Mouse (Mus musculus): ENCODE measurements around the gene Cx3cl1. TPM values are rescaled to one million over a fixed set of nuclear protein-coding genes. Genes with fewer than 3 reads are reported as not detected.
A peak's percentile ranks its signal among the peaks of the same experiment; 100 is the strongest.

The Cx3cl1 gene
- total RNA-seq, 1 experiment from 2014 or later: not detected

GRCm38 (mm10) chr8:94767035-94767434, 4.8 kb upstream of the Cx3cl1 start:
- ATAC-seq (replicated peaks; ENCODE audit: insufficient number of reproducible peaks, low FRiP score, low TSS enrichment, poor library complexity, severe bottlenecking): no peak

DNA sequence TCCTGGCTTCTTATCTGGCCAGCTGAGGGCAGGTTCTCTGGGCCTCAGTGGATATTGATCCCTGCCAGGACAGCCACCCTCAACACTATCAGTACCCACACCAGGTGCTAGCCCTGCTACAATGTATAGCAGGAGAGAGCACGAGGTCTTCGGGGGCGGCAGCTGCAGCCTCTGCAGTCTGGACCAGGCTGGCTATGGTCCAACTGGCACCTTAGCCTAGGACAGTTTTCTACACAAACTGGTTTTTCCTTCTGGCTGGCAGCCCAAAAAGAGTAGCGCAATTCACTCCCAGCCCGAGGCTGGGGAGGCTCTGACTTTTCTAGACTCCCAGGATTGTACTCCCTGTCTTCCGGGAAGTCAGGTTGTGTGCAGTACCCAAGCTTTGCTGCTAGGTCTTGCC, 864 bp upstream of the Cx3cl1 start:
- no peak for ATAC-seq (replicated peaks; ENCODE audit: insufficient number of reproducible peaks, low FRiP score, low TSS enrichment, poor library complexity, severe bottlenecking)

GRCm38 (mm10) chr8:94773048-94773447, 1.2 kb downstream of the Cx3cl1 start:
- ATAC-seq (replicated peaks; ENCODE audit: insufficient number of reproducible peaks, low FRiP score, low TSS enrichment, poor library complexity, severe bottlenecking): no peak

DNA sequence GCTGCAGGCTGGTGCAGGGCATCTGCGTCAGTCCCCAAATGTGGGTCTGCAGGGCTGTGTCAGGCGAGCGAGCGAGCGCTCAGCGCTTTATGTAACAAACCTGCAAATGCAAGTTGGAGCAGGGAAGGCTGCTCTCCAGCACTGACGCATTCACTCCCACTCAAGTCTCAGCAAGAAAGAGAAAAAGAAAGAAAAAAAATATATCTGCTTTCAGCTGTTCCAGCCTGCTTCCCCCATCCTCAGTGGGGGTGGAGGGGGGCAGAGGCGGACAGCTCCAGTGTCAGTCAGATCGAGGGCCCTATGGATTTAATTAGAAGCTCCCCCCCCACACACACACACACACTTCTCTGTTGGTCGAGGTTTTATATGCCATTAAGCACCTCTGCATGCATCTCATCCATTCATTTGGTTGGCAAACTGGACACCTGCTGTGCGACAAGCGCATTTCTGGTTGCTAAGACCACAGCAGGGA, 1.9 kb downstream of the Cx3cl1 start:
- no peak for ATAC-seq (replicated peaks; ENCODE audit: insufficient number of reproducible peaks, low FRiP score, low TSS enrichment, poor library complexity, severe bottlenecking)

- ATAC-seq (replicated peaks; ENCODE audit: insufficient number of reproducible peaks, low FRiP score, low TSS enrichment, poor library complexity, severe bottlenecking): no peak
Observed at GRCm38 (mm10) chr8:94774601-94775000, 2.8 kb downstream of the Cx3cl1 start.

DNA sequence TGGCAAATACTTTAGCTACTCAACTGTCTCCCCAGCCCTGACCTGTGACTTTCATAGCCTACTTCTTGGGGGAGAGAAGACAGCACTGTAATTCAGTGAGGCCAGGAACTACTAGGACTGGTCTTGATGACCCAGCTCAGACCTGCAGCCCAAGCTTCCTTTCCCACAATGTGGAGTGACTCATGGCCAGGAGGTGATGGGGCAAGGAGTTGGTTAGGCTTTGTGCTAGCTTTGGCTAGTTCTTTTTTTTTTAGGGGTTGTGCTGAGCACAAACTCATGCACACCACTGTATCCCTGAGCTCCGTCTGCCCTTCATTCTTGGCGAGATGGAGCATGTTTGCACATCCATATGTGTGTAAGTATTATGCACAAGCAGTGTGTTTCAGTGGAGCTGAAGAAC, 4.5 kb downstream of the Cx3cl1 start:
- ATAC-seq (replicated peaks; ENCODE audit: insufficient number of reproducible peaks, low FRiP score, low TSS enrichment, poor library complexity, severe bottlenecking): no peak

DNA sequence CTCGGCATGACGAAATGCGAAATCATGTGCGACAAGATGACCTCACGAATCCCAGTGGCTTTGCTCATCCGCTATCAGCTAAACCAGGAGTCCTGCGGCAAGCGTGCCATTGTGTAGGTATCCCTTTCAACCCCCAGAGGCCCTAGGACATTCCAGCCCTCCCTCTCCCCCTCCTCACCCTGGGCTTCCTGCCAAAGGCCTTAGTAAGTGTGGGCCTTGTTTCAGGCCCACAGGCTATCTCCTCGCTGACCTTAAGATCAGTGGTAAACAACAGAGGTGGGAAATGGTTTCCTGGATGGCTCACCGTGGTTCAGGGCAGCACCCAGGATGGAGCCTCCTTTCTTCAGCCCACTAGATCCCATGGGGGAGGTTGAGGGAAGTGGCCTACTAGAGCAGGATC, 6.2 kb downstream of the Cx3cl1 start:
- no peak for ATAC-seq (replicated peaks; ENCODE audit: insufficient number of reproducible peaks, low FRiP score, low TSS enrichment, poor library complexity, severe bottlenecking)

GRCm38 (mm10) chr8:94778473-94778872, 6.7 kb downstream of the Cx3cl1 start:
- ATAC-seq (replicated peaks; ENCODE audit: insufficient number of reproducible peaks, low FRiP score, low TSS enrichment, poor library complexity, severe bottlenecking): peak; percentile 32; the same call in 1 of the 2 replicates

- peak; percentile 44 for ATAC-seq (replicated peaks; ENCODE audit: insufficient number of reproducible peaks, low FRiP score, low TSS enrichment, poor library complexity, severe bottlenecking)
Observed at GRCm38 (mm10) chr8:94778895-94779533, 7.2 kb downstream of the Cx3cl1 start.

DNA sequence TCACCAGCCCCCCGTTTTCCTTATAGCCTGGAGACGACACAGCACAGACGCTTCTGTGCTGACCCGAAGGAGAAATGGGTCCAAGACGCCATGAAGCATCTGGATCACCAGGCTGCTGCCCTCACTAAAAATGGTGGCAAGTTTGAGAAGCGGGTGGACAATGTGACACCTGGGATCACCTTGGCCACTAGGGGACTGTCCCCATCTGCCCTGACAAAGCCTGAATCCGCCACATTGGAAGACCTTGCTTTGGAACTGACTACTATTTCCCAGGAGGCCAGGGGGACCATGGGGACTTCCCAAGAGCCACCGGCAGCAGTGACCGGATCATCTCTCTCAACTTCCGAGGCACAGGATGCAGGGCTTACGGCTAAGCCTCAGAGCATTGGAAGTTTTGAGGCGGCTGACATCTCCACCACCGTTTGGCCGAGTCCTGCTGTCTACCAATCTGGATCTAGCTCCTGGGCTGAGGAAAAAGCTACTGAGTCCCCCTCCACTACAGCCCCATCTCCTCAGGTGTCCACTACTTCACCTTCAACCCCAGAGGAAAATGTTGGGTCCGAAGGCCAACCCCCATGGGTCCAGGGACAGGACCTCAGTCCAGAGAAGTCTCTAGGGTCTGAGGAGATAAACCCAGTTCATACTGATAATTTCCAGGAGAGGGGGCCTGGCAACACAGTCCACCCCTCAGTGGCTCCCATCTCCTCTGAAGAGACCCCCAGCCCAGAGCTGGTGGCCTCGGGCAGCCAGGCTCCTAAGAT, 7.9 kb downstream of the Cx3cl1 start:
- no peak for ATAC-seq (replicated peaks; ENCODE audit: insufficient number of reproducible peaks, low FRiP score, low TSS enrichment, poor library complexity, severe bottlenecking)

DNA sequence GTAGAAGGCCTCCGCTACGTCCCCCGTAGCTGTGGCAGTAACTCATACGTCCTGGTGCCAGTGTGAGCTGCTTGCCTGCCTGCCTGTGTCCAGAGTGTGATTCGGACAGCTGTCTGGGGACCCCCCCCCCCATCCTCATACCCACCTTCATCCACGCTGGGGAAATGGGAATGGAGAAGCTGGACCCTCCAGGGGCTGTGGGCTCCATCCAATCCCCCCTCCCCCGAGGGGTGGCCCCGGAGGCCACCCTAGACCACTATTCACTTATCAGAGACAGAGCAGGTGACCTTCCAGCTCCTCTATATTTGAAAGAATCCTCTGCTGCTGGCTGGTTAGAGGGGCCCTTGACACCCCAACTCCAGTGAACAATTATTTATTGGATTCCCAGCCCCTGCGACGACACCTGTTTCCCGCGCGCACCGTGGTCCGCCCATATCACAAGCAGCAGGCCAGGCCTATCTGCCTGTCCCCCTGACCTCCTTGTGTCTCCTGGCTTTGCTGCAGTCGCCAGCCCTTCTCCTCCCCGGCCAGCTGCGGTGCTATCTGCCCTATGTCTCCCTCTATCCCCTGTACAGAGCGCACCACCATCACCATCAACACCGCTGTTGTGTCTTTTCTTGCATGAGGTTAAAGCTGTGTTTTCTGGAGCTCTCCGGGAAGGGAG, 8.8 kb downstream of the Cx3cl1 start:
- ATAC-seq (replicated peaks; ENCODE audit: insufficient number of reproducible peaks, low FRiP score, low TSS enrichment, poor library complexity, severe bottlenecking): no peak

GRCm38 (mm10) chr8:94781155-94781837, 9.5 kb downstream of the Cx3cl1 start:
- ATAC-seq (replicated peaks; ENCODE audit: insufficient number of reproducible peaks, low FRiP score, low TSS enrichment, poor library complexity, severe bottlenecking): no peak

- ATAC-seq (replicated peaks; ENCODE audit: insufficient number of reproducible peaks, low FRiP score, low TSS enrichment, poor library complexity, severe bottlenecking): no peak
Observed at GRCm38 (mm10) chr8:94781838-94782235, 10.0 kb downstream of the Cx3cl1 start.

- ATAC-seq (replicated peaks; ENCODE audit: insufficient number of reproducible peaks, low FRiP score, low TSS enrichment, poor library complexity, severe bottlenecking): no peak
Observed at GRCm38 (mm10) chr8:94783890-94784289, 12.1 kb downstream of the Cx3cl1 start.

GRCm38 (mm10) chr8:94785247-94785985, 13.6 kb downstream of the Cx3cl1 start:
- ATAC-seq (replicated peaks; ENCODE audit: insufficient number of reproducible peaks, low FRiP score, low TSS enrichment, poor library complexity, severe bottlenecking): 0 out of 2 replicates have a peak, but pooled peaks have one; percentile 40

- no peak for ATAC-seq (replicated peaks; ENCODE audit: insufficient number of reproducible peaks, low FRiP score, low TSS enrichment, poor library complexity, severe bottlenecking)
Observed at GRCm38 (mm10) chr8:94785995-94786595, 14.3 kb downstream of the Cx3cl1 start.

- no peak for ATAC-seq (replicated peaks; ENCODE audit: insufficient number of reproducible peaks, low FRiP score, low TSS enrichment, poor library complexity, severe bottlenecking)
Observed at GRCm38 (mm10) chr8:94787524-94788501, 16.0 kb downstream of the Cx3cl1 start.

Measured in monocyte, adult 5-6 weeks (primary cell).